ENCODE assay signal across 33 mouse cellular contexts in the genomic region with DNA sequence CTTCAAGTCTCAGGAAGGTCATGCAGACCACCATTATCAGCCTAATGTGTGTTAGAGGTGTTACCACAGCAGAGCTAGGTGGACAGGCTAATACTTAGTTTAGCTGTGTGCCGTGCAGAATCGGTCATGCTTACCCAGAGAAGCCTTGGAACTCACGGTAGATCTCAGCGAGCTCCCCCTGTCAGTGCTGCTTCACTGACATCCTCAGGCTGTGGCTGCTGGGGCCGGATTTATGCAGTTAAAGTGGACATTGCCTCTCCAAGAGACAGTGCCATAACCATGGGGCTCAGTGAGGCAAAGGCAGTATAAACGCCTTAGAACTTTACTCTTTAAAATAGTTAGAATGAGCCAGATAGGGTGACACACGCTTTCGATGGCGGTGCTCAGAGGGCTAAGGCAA. TPM values are rescaled to one million over a fixed set of nuclear protein-coding genes. Genes with fewer than 3 reads are reported as not detected.
"Had no signal": no experiment of that assay in that cellular context is flagged by ENCODE, and none has a peak within 500 bp of the region (broad histone marks: within the 10 kb centered on the region; RNA-seq: fewer than 3 reads in every experiment).

No protein-coding gene starts in this region.

- H3K4me3 ChIP-seq: layer of hippocampus, adult 2 months; liver, embryonic 13.5 days; midbrain, embryonic 13.5 days; myocyte; neural tube, embryonic 13.5 days; stomach, embryonic 15.5 days had no signal

- DNase-seq: layer of hippocampus, adult 9-11 months; liver, embryonic 13.5 days; lung, adult 2 months; lung, postnatal 14 days; lung, postnatal 4 days; right cerebral cortex, adult 18-20 months; right cerebral cortex, postnatal 25 days; spleen, adult 18-20 months; thymus, postnatal 25 days had no signal

- H3K4me2 ChIP-seq: liver, embryonic 13.5 days; midbrain, embryonic 13.5 days; neural tube, embryonic 13.5 days; stomach, embryonic 15.5 days had no signal

- H3K4me1 ChIP-seq: liver, embryonic 13.5 days; neural tube, embryonic 13.5 days; stomach, embryonic 15.5 days had no signal

- H3K9me3 ChIP-seq: liver, embryonic 13.5 days; midbrain, embryonic 13.5 days; neural tube, embryonic 13.5 days; stomach, embryonic 15.5 days had no signal

- H3K27me3 ChIP-seq: liver, embryonic 13.5 days; midbrain, embryonic 13.5 days; neural tube, embryonic 13.5 days; stomach, embryonic 15.5 days had no signal

- H3K27ac ChIP-seq: layer of hippocampus, adult 2 months; liver, embryonic 13.5 days; midbrain, embryonic 13.5 days; neural tube, embryonic 13.5 days; stomach, embryonic 15.5 days had no signal

- ATAC-seq: intestine, postnatal 0 days; midbrain, embryonic 13.5 days; midbrain, embryonic 16.5 days had no signal

- H3K9ac ChIP-seq: liver, embryonic 13.5 days; midbrain, embryonic 13.5 days; neural tube, embryonic 13.5 days; stomach, embryonic 15.5 days had no signal

- H3K36me3 ChIP-seq: liver, embryonic 13.5 days; midbrain, embryonic 13.5 days; neural tube, embryonic 13.5 days; stomach, embryonic 15.5 days had no signal

RNA-seq across cellular contexts. Expression of gene Gm12728, which starts 50.7 kb away (rescaled TPM):
- total RNA-seq: layer of hippocampus, adult 2 months; layer of hippocampus, postnatal 25 days; left cerebral cortex, adult 18-20 months; left cerebral cortex, postnatal 10 days; left cerebral cortex, postnatal 36 days; liver, adult 2 months; megakaryocyte progenitor cell, adult 5-6 weeks; megakaryocyte-erythroid progenitor cell, adult 5-6 weeks; monocyte, adult 5-6 weeks; neutrophil, adult 5-6 weeks had no signal
- polyA plus RNA-seq: intestine, embryonic 14.5 days; intestine, postnatal 0 days; large intestine, adult 2 months; limb, embryonic 11.5 days; limb, embryonic 14.5 days; liver, adult 2 months; liver, embryonic 13.5 days; liver, embryonic 16.5 days; lung, adult 2 months; lung, embryonic 16.5 days; midbrain, embryonic 13.5 days; midbrain, embryonic 16.5 days; myocyte; neural tube, embryonic 13.5 days; thymus, postnatal 0 days; urinary bladder, adult 2 months had no signal
